Mouse (Mus musculus): ENCODE results near the gene Snx21.

- TF ChIP-seq CTCF (IDR thresholded peaks at IDR 0.05; ENCODE audit: insufficient read depth, low read length): no peak
- TF ChIP-seq POLR2A (IDR thresholded peaks at IDR 0.05; ENCODE audit: borderline replicate concordance, extremely low read depth, low read depth, low read length): no peak
These were observed 25.4 kb upstream of the Snx21 start for GRCm38 (mm10) chr2:164760059-164760833.
